Mouse (Mus musculus): ENCODE measurements around the gene Neurl1a.

DNA sequence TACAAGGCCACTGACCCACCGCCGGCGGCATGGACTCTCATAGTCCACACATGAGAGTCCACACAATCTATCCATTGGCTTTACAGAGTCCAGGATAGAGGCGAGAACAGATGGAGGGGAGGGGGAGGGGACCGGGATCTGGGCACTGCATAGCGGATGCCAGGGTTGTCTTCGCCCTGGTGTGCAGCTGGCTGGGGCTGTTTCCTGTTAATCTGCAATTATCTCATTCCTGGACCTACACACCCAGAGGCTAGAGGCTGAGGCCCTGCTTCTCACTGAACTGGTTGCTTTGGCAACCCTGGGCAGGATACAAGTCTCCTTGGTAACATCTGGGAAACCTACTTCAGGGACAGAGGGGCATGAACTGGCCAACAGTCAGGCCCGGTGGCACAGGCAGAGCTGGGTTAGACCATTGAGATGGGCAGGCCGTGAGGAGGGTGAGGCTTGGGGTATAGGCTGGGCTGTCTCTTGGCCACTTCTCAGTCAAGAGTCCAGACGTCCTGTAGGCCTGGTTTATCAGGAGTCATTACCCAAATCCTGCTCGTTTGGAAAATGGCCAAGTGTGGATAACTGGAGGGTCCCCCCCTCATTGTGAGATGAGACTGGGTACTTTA is 10.0 kb downstream of the Neurl1a start:
- TF ChIP-seq CHD2 (IDR thresholded peaks at IDR 0.05; ENCODE audit: low read depth, low read length) (no peak), ZC3H11A (IDR thresholded peaks at IDR 0.05; ENCODE audit: borderline replicate concordance, low read depth, low read length) (no peak), MAFK (IDR thresholded peaks at IDR 0.05; ENCODE audit: insufficient read depth, low read depth, low read length) (no peak), ZNF384 (IDR thresholded peaks at IDR 0.05; ENCODE audit: low read depth, low read length) (no peak)
